ENCODE assay signal across 10 mouse cellular contexts in genomic region chr11:16800507-16800906, GRCm38 (mm10). TPM values are rescaled to one million over a fixed set of nuclear protein-coding genes. Genes with fewer than 3 reads are reported as not detected.
A peak's percentile ranks its signal among the peaks of the same experiment; 100 is the strongest.
DNase-seq lines count a peak whose midpoint lies in the region; ATAC-seq and TF ChIP-seq lines count a peak whose summit lies in the region.
"Had no signal": no experiment of that assay in that cellular context is flagged by ENCODE, and none has a peak within 500 bp of the region (broad histone marks: within the 10 kb centered on the region; RNA-seq: fewer than 3 reads in every experiment).

No protein-coding gene starts in this region.

- WGBS in forebrain, embryonic 11.5 days = 89% methylated on average over 6 of the region's 6 CpGs

- H3K27ac ChIP-seq in layer of hippocampus, adult 2 months = no peak overlapping the region
- no peak overlapping the region for H3K27ac ChIP-seq in forebrain, embryonic 11.5 days (ENCODE audit: low read depth, low read length)
- H3K27ac ChIP-seq: limb, embryonic 13.5 days had no signal

- H3K9ac ChIP-seq in forebrain, embryonic 11.5 days (ENCODE audit: low read length) = no peak overlapping the region
- H3K9ac ChIP-seq: limb, embryonic 13.5 days had no signal

- DNase-seq in adipocyte (ENCODE audit: low spot score) = peak; percentile 91
- DNase-seq in gastrocnemius, postnatal 10 days = peak; percentile 18
- DNase-seq in kidney, adult 18-20 months = peak; percentile 79
- peak; percentile 89 for DNase-seq in lung, postnatal 25 days (ENCODE audit: low spot score)
- no peak for DNase-seq in layer of hippocampus, adult 2 months (ENCODE audit: low spot score in 2 of 2)
- no peak for DNase-seq in forebrain, embryonic 11.5 days (ENCODE audit: low spot score)
- DNase-seq in right cerebral cortex, postnatal 4 days = no peak
- no peak for DNase-seq in T-cell, adult 2 months (ENCODE audit: low spot score)

- no peaks in the 10 kb centered on the region for H3K36me3 ChIP-seq in forebrain, embryonic 11.5 days (ENCODE audit: control insufficient read depth, insufficient read depth, low read length)
- H3K36me3 ChIP-seq: G1E; limb, embryonic 13.5 days had no signal

- no peak for TF ChIP-seq CTCF in layer of hippocampus, adult 2 months (conservative IDR thresholded peaks at IDR 0.05)

- H3K4me1 ChIP-seq in forebrain, embryonic 11.5 days (replicated peaks; ENCODE audit: control insufficient read depth, insufficient read depth, low read length) = no peaks in the 10 kb centered on the region

- no peak for ATAC-seq in forebrain, embryonic 11.5 days (replicated peaks; ENCODE audit: low FRiP score)

- H3K27me3 ChIP-seq in forebrain, embryonic 11.5 days (ENCODE audit: control insufficient read depth, insufficient read depth, low read length) = no peaks in the 10 kb centered on the region
- H3K27me3 ChIP-seq: limb, embryonic 13.5 days had no signal

- no peaks in the 10 kb centered on the region for H3K9me3 ChIP-seq in forebrain, embryonic 11.5 days (ENCODE audit: control insufficient read depth, low read length)
- H3K9me3 ChIP-seq: G1E; limb, embryonic 13.5 days had no signal

- no peak overlapping the region for H3K4me2 ChIP-seq in forebrain, embryonic 11.5 days (ENCODE audit: low read depth, low read length, severe bottlenecking)
- H3K4me2 ChIP-seq: limb, embryonic 13.5 days had no signal

- no peak overlapping the region for H3K4me3 ChIP-seq in layer of hippocampus, adult 2 months
- no peak overlapping the region for H3K4me3 ChIP-seq in forebrain, embryonic 11.5 days (ENCODE audit: low read depth, low read length)
- H3K4me3 ChIP-seq: limb, embryonic 13.5 days had no signal

RNA-seq across cellular contexts. Expression of gene Egfr, which starts 48.5 kb away (rescaled TPM):
- total RNA-seq in gastrocnemius, postnatal 10 days (2021) = 10 to 100 TPM; 24.3 to 25.4 TPM
- 10 to 100 TPM; 12.3 to 12.9 TPM for total RNA-seq in layer of hippocampus, adult 2 months (2021)
- 3.6 and 4.3 TPM in 2 replicates for polyA plus RNA-seq in forebrain, embryonic 11.5 days (2014; fragmentation: Nextera tagmentation; extraction: Ambion mirVana)
- polyA plus RNA-seq: G1E had no signal

Comparison
In these comparisons a context has a peak if more than half of its experiments do, and no peak if none do; other contexts are left out.
1. DNase-seq: peak in adipocyte (single experiment), gastrocnemius, postnatal 10 days (single experiment), kidney, adult 18-20 months (single experiment) and lung, postnatal 25 days (single experiment); none in layer of hippocampus, adult 2 months (0 of 2), forebrain, embryonic 11.5 days (single experiment), right cerebral cortex, postnatal 4 days (single experiment) and T-cell, adult 2 months (single experiment).